Mouse (Mus musculus) liver, embryonic 14.5 days (tissue): Measurements from ENCODE around the gene Srpk2. TPM values are rescaled to one million over a fixed set of nuclear protein-coding genes. Genes with fewer than 3 reads are reported as not detected.

Source experiments
- ATAC-seq: fragments of 200-750 bp; cut with Nextera tagmentation; 2 replicates; pipeline ENCODE4 v1.8.0; 2017; ENCODE audit warnings: moderate number of reproducible peaks, mild to moderate bottlenecking, moderate library complexity; ENCODE audit not compliant: insufficient read depth
- DNase-seq, 3 experiments: peaks; one replicate each; pipeline ENCODE4 v3.0.0-alpha.2; 2012 to 2013; ENCODE audit warnings: low read depth in 3 of 3, low spot score in 3 of 3
- H3K27ac ChIP-seq: fragments of 300-500 bp; sonication (generic); 2 replicates; pipeline ENCODE4 v1.5.1; 2014; ENCODE audit warnings: moderate library complexity, mild to moderate bottlenecking, control low read depth, inconsistent platforms
- H3K27me3 ChIP-seq: fragments of 300-500 bp; sonication (generic); 2 replicates; pipeline ENCODE4 v1.6.1; 2014; ENCODE audit warnings: mild to moderate bottlenecking, low read length, moderate library complexity; ENCODE audit not compliant: control insufficient read depth, insufficient read depth
- H3K36me3 ChIP-seq: fragments of 300-500 bp; sonication (generic); replicated peaks from 2 replicates; pipeline ENCODE4 v1.6.1; 2014; ENCODE audit warnings: low read depth; ENCODE audit not compliant: control insufficient read depth, insufficient read depth
- H3K4me1 ChIP-seq, 2 experiments: fragments of 200-500 bp in 1 of 2; fragments of 300-500 bp in 1 of 2; sonication (generic) in 1 of 2; replicated peaks; 2 replicates each; pipeline ENCODE4 v1.6.1; 2012 to 2014; ENCODE audit warnings: antibody characterized with exemption in 1 of 2, inconsistent platforms in 1 of 2, low read length in 1 of 2; ENCODE audit not compliant: control insufficient read depth in 2 of 2, insufficient read depth in 2 of 2
- H3K4me2 ChIP-seq: fragments of 300-500 bp; sonication (generic); 2 replicates; pipeline ENCODE4 v1.6.1; 2014; ENCODE audit warnings: low read depth, mild to moderate bottlenecking, control low read depth, moderate library complexity
- H3K4me3 ChIP-seq, 2 experiments: fragments of 200-500 bp in 1 of 2; fragments of 300-500 bp in 1 of 2; sonication (generic) in 1 of 2; 2 replicates each; pipeline ENCODE4 v1.5.1; 2012 to 2014; ENCODE audit warnings: low read depth in 2 of 2, low read length in 2 of 2, mild to moderate bottlenecking in 2 of 2, control low read depth in 1 of 2, inconsistent platforms in 1 of 2, moderate library complexity in 1 of 2; ENCODE audit not compliant: insufficient read depth in 1 of 2
- H3K9ac ChIP-seq: fragments of 300-500 bp; sonication (generic); replicated peaks from 2 replicates; pipeline ENCODE4 v1.6.1; 2014; ENCODE audit warnings: mild to moderate bottlenecking, control low read depth, moderate library complexity
- H3K9me3 ChIP-seq: fragments of 300-500 bp; sonication (generic); 2 replicates; pipeline ENCODE4 v1.6.1; 2016; ENCODE audit warnings: low read length, mixed read lengths; ENCODE audit not compliant: control insufficient read depth
- CTCF ChIP-seq: IDR thresholded peaks from 2 replicates; pipeline ENCODE4 v1.5.1; 2016; ENCODE audit warnings: antibody characterized with exemption, low read depth, control low read depth
- EP300 ChIP-seq: IDR thresholded peaks from 2 replicates; pipeline ENCODE4 v1.6.1; 2016; ENCODE audit warnings: antibody characterized with exemption, low read depth
- WGBS: fragments of 180-500 bp; shearing (Covaris S2); extraction: QIAGEN DNeasy Blood & Tissue Kit; methylation state at CpG from one replicate; pipeline ENCODE4 v1.1.7; 2014; ENCODE audit not compliant: insufficient replicate concordance; 5-methylcytosine and 5-hydroxymethylcytosine counted together
- polyA plus RNA-seq, 2 experiments: library from polyadenylated mRNA; depleted of rRNA in 1 of 2; stranded (reverse) in 1 of 2; unstranded in 1 of 2; fragments of >200 nt; fragmentation: Nextera tagmentation in 1 of 2; extraction: Ambion mirVana in 1 of 2; gene quantifications; 2 replicates each; pipeline versions ENCODE4 v1.2.1 to v1.2.3; 2012 to 2014

Gene Srpk2
- polyA plus RNA-seq, 2 experiments = 3.2 to 5.4 TPM

GRCm38 (mm10) chr5:23568188-23568587 is 116.2 kb downstream of the Srpk2 start:
- ATAC-seq (no peak), DNase-seq (no peak)
- Histone ChIP-seq H3K4me2 (no peak overlapping the region), H3K4me3 (no peak overlapping the region), H3K27ac (no peak overlapping the region), H3K4me1 (no peaks in the 10 kb centered on the region), H3K27me3 (no peaks in the 10 kb centered on the region), H3K36me3 (no peaks in the 10 kb centered on the region), H3K9me3 (no peaks in the 10 kb centered on the region), H3K9ac (no peak overlapping the region)
- TF ChIP-seq CTCF (no peak), EP300 (no peak)
- 76% methylated on average over 5 of the region's 5 CpGs for WGBS

GRCm38 (mm10) chr5:23566382-23566781 is 118.0 kb downstream of the Srpk2 start:
- 77% methylated on average over 6 of the region's 6 CpGs for WGBS
- H3K27ac ChIP-seq = no peak overlapping the region

GRCm38 (mm10) chr5:23562278-23563060 is 121.9 kb downstream of the Srpk2 start:
- H3K4me2 ChIP-seq = no peak overlapping the region
- H3K9ac ChIP-seq = no peak overlapping the region
- no peaks in the 10 kb centered on the region for H3K4me1 ChIP-seq
- ATAC-seq (no peak), DNase-seq (no peak)
- no peaks in the 10 kb centered on the region for H3K27me3 ChIP-seq
- 64% methylated on average over 4 of the region's 4 CpGs for WGBS
- no peaks in the 10 kb centered on the region for H3K36me3 ChIP-seq
- TF ChIP-seq CTCF (no peak), EP300 (no peak)
- no peak overlapping the region for H3K27ac ChIP-seq
- H3K4me3 ChIP-seq = no peak overlapping the region
- H3K9me3 ChIP-seq = no peaks in the 10 kb centered on the region

More at GRCm38 (mm10) chr5:23566382-23566781, 118.0 kb downstream of the Srpk2 start:
- Histone ChIP-seq H3K9ac (no peak overlapping the region), H3K9me3 (no peaks in the 10 kb centered on the region), H3K4me3 (no peak overlapping the region), H3K4me1 (no peaks in the 10 kb centered on the region), H3K27me3 (no peaks in the 10 kb centered on the region), H3K36me3 (no peaks in the 10 kb centered on the region), H3K4me2 (no peak overlapping the region)
- ATAC-seq (no peak), DNase-seq (no peak)
- no peak for TF ChIP-seq CTCF
- TF ChIP-seq EP300 = no peak

- TF ChIP-seq EP300 = no peak
- no peak for TF ChIP-seq CTCF
- Histone ChIP-seq H3K9me3 (no peaks in the 10 kb centered on the region), H3K4me2 (no peak overlapping the region), H3K4me1 (no peaks in the 10 kb centered on the region), H3K36me3 (no peaks in the 10 kb centered on the region), H3K4me3 (no peak overlapping the region), H3K27ac (no peak overlapping the region), H3K27me3 (no peaks in the 10 kb centered on the region), H3K9ac (no peak overlapping the region)
- 60% methylated on average over 2 of the region's 2 CpGs for whole genome bisulfite sequencing
- ATAC-seq = no peak
- DNase-seq = no peak
Measured at GRCm38 (mm10) chr5:23561227-23561626, 123.2 kb downstream of the Srpk2 start.

- TF ChIP-seq CTCF = no peak
- no peak for TF ChIP-seq EP300
- no peak for DNase-seq
- Histone ChIP-seq H3K4me2 (no peak overlapping the region), H3K36me3 (no peaks in the 10 kb centered on the region), H3K27me3 (no peaks in the 10 kb centered on the region), H3K9ac (no peak overlapping the region), H3K9me3 (no peaks in the 10 kb centered on the region), H3K4me1 (peaks cover 0 to 2% of the 10 kb centered on the region in 2 experiments; a peak in 1 of 4 replicates), H3K27ac (no peak overlapping the region), H3K4me3 (no peak overlapping the region)
- ATAC-seq = no peak
- 53% methylated on average over 4 of the region's 4 CpGs for WGBS
Measured at GRCm38 (mm10) chr5:23560171-23560570, 124.2 kb downstream of the Srpk2 start.
